Mouse (Mus musculus) G1E (cell line): ENCODE measurements around the gene Sae1.

ENCODE experiments used
- CTCF ChIP-seq: IDR thresholded peaks from 2 replicates; pipeline ENCODE4 v1.5.1; 2012; ENCODE audit warnings: low read depth, low read length, inconsistent platforms, mixed read lengths
- GATA2 ChIP-seq: IDR thresholded peaks from 2 replicates; pipeline ENCODE4 v1.6.1; 2012; ENCODE audit warnings: low read depth, low read length, inconsistent platforms, borderline replicate concordance

- TF ChIP-seq CTCF = no peak
- no peak for TF ChIP-seq GATA2
Measured at GRCm38 (mm10) chr7:16324661-16325060, 62.9 kb downstream of the Sae1 start.
